Mouse (Mus musculus): ENCODE data around the gene Cog5. TPM values are rescaled to one million over a fixed set of nuclear protein-coding genes. Genes with fewer than 3 reads are reported as not detected.

Gene Cog5
- polyA plus RNA-seq, 1 experiment from 2014 or later = 31.3 TPM

DNA sequence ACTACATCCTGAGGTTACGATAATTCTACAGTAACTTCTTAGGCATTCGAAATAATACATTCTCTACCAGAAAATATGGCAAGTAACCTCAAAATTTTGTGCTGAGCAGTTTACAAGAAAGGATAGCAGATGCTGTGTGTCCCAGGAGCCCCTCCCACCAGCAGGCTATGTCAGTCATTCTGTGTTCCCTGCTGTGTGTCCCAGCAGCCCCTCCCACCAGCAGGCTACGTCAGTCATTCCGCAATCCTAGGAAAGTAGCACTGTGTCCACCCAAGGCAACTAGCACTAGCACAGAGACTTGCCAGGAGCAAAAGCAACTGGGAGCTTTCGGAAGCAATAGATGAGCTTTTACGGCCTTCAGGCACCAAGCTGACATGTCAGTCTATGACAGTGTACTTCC is 309.4 kb downstream of the Cog5 start:
- no peak for ATAC-seq (ENCODE audit: insufficient read depth, low FRiP score)
- no peak overlapping the region for H3K27ac ChIP-seq (ENCODE audit: low read length)
- no peaks in the 10 kb centered on the region for H3K36me3 ChIP-seq (ENCODE audit: control insufficient read depth, insufficient read depth, low read length)
- WGBS = 89% methylated on average over 6 of the region's 6 CpGs
- no peak overlapping the region for H3K4me3 ChIP-seq (replicated peaks; ENCODE audit: low read length)
- no peak overlapping the region for H3K4me2 ChIP-seq (ENCODE audit: low read depth, low read length)
- no peak overlapping the region for H3K9ac ChIP-seq (ENCODE audit: low read length)
- H3K4me1 ChIP-seq (ENCODE audit: control insufficient read depth, insufficient read depth, low read length) = no peaks in the 10 kb centered on the region
- H3K27me3 ChIP-seq (ENCODE audit: control insufficient read depth, insufficient read depth, low read length) = no peaks in the 10 kb centered on the region
- H3K9me3 ChIP-seq (replicated peaks; ENCODE audit: control insufficient read depth, low read length) = no peaks in the 10 kb centered on the region

DNA sequence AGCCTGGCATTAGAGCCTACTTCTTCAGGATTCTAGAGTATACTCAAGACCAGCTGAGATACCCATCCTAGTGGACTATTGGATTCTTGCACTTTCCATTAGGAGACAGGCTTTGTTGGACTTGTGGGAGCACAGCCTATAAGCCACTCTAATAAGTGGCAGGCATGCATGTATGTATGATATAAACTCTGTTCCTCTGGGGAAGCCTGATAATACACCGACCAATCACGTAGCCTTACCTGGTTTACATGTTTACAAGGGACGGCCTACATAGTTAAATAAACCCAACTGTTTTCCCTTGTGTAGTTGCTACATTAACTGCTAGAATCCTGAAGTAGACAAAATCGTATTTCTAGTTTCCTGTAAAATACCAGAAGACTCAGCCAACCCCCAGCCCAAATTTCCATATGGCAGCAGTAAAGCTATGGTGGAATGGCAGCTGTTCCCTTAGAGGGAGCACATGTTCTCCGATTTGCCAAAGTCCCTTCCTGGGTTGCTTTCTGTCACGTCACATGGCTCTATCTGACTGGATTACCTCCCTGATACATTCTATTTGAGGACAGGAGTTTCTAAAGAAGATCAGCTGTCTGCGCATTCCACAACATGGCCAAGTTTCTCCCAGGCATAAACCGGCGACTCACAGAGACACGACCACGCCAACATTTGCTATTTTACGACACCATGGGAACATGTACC is 311.0 kb downstream of the Cog5 start:
- Histone ChIP-seq H3K4me2 (ENCODE audit: low read depth, low read length) (no peak overlapping the region), H3K27me3 (ENCODE audit: control insufficient read depth, insufficient read depth, low read length) (no peaks in the 10 kb centered on the region), H3K36me3 (ENCODE audit: control insufficient read depth, insufficient read depth, low read length) (no peaks in the 10 kb centered on the region), H3K27ac (ENCODE audit: low read length) (no peak overlapping the region), H3K9me3 (replicated peaks; ENCODE audit: control insufficient read depth, low read length) (no peaks in the 10 kb centered on the region), H3K4me1 (ENCODE audit: control insufficient read depth, insufficient read depth, low read length) (no peaks in the 10 kb centered on the region), H3K9ac (ENCODE audit: low read length) (no peak overlapping the region), H3K4me3 (replicated peaks; ENCODE audit: low read length) (no peak overlapping the region)
- WGBS = 89% methylated on average over 12 of the region's 12 CpGs
- no peak for ATAC-seq (ENCODE audit: insufficient read depth, low FRiP score)

DNA sequence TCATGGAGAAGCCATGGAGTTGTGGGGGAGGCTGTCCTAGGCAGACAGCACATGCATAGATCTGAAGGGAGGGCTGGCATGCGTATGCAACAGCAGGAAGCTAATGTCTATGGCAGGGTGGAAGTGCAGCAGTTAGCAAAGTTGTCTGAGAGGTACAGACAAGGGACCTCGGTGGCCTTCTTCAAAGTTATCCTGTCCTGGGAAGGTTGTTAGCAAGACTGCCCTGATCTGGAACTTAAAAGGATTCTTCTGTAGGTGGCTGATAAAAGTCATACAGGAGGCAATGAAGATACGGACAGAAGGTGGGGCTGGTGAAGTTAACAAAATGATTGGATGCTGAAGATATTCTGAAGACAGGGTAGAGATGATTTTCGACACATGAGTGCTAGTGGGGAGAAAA is 311.7 kb downstream of the Cog5 start:
- Histone ChIP-seq H3K27ac (ENCODE audit: low read length) (no peak overlapping the region), H3K9me3 (replicated peaks; ENCODE audit: control insufficient read depth, low read length) (no peaks in the 10 kb centered on the region), H3K9ac (ENCODE audit: low read length) (no peak overlapping the region), H3K4me2 (ENCODE audit: low read depth, low read length) (no peak overlapping the region), H3K4me3 (replicated peaks; ENCODE audit: low read length) (no peak overlapping the region), H3K27me3 (ENCODE audit: control insufficient read depth, insufficient read depth, low read length) (no peaks in the 10 kb centered on the region), H3K4me1 (ENCODE audit: control insufficient read depth, insufficient read depth, low read length) (no peaks in the 10 kb centered on the region), H3K36me3 (ENCODE audit: control insufficient read depth, insufficient read depth, low read length) (no peaks in the 10 kb centered on the region)
- WGBS = 80% methylated on average over 4 of the region's 4 CpGs
- ATAC-seq (ENCODE audit: insufficient read depth, low FRiP score) = no peak

DNA sequence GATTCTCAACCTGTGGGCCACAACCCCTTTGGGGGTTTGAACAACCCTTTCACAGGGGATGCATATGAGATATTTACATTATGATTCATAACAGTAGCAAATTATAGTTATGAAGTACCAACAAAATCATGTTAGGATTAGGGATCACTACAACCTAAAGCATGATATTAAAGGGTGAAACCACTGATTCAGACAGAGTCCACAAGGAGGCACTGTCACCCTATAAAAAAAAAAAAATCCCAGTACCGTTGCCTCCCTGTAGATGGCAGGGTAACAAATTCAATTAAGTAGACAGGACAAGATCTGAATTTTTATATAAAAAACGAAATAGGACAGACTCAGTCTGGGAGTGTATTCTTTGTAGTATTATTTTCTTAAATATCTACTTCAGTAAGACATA is 312.9 kb downstream of the Cog5 start:
- no peak for ATAC-seq (ENCODE audit: insufficient read depth, low FRiP score)
- WGBS = 4% methylated on average over 2 of the region's 2 CpGs

DNA sequence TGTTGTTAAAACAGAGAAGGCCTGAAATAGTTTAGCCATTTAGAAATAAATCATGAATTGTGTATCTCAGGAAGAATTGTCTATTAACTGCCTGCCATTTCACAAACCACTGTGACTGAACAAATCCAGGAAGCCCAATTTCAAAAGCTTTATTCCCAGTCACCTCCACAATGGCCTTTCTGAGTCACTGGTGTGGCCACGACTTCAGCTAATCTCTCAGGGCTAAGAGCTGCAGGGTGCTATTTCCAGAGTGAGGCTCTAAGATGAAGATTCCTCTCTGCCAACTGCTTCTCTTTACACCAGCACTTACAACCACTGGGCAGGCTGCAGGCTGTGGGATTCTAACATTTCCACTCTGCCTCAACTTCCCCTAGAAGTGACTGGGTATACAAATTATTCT is 314.4 kb downstream of the Cog5 start:
- no peak overlapping the region for H3K27ac ChIP-seq (ENCODE audit: low read length)
- H3K36me3 ChIP-seq (ENCODE audit: control insufficient read depth, insufficient read depth, low read length) = no peaks in the 10 kb centered on the region
- ATAC-seq (ENCODE audit: insufficient read depth, low FRiP score) = no peak
- 39% methylated on average over 1 of the region's 1 CpGs for WGBS
- no peaks in the 10 kb centered on the region for H3K9me3 ChIP-seq (replicated peaks; ENCODE audit: control insufficient read depth, low read length)
- no peak overlapping the region for H3K4me2 ChIP-seq (ENCODE audit: low read depth, low read length)
- H3K4me3 ChIP-seq (replicated peaks; ENCODE audit: low read length) = no peak overlapping the region
- H3K27me3 ChIP-seq (ENCODE audit: control insufficient read depth, insufficient read depth, low read length) = no peaks in the 10 kb centered on the region
- peaks cover 2% of the 10 kb centered on the region; the same call in 1 of the 2 replicates for H3K4me1 ChIP-seq (ENCODE audit: control insufficient read depth, insufficient read depth, low read length)
- H3K9ac ChIP-seq (ENCODE audit: low read length) = no peak overlapping the region

More for the DNA sequence above, 312.9 kb downstream of the Cog5 start:
- Histone ChIP-seq H3K27me3 (ENCODE audit: control insufficient read depth, insufficient read depth, low read length) (no peaks in the 10 kb centered on the region), H3K9ac (ENCODE audit: low read length) (no peak overlapping the region), H3K4me2 (ENCODE audit: low read depth, low read length) (no peak overlapping the region), H3K4me1 (ENCODE audit: control insufficient read depth, insufficient read depth, low read length) (no peaks in the 10 kb centered on the region), H3K27ac (ENCODE audit: low read length) (no peak overlapping the region), H3K4me3 (replicated peaks; ENCODE audit: low read length) (no peak overlapping the region), H3K9me3 (replicated peaks; ENCODE audit: control insufficient read depth, low read length) (no peaks in the 10 kb centered on the region), H3K36me3 (ENCODE audit: control insufficient read depth, insufficient read depth, low read length) (no peaks in the 10 kb centered on the region)

DNA sequence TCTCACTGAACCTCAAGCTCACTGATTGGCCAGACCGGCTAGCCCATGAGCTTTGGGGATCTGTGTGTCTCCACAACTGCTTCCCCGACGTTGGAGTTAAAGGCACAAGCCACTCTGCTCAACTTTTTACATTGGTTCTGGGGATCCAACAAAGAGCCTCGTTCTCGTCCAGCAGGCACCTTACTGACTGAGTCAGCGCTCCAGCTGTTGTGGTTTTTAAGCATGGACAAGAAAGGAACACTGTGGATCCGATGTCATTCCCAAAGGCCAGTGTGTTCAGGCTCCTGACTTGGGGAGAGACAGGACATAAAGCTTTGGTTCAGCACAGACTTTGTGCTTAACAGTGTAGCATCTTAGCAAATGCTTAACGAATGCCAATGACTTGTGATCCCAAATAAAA is 316.9 kb downstream of the Cog5 start:
- ATAC-seq (ENCODE audit: insufficient read depth, low FRiP score) = no peak
- Histone ChIP-seq H3K27ac (ENCODE audit: low read length) (no peak overlapping the region), H3K36me3 (ENCODE audit: control insufficient read depth, insufficient read depth, low read length) (no peaks in the 10 kb centered on the region), H3K4me2 (ENCODE audit: low read depth, low read length) (no peak overlapping the region), H3K9ac (ENCODE audit: low read length) (no peak overlapping the region), H3K4me1 (ENCODE audit: control insufficient read depth, insufficient read depth, low read length) (peaks cover 2% of the 10 kb centered on the region; the same call in 1 of the 2 replicates), H3K27me3 (ENCODE audit: control insufficient read depth, insufficient read depth, low read length) (no peaks in the 10 kb centered on the region), H3K4me3 (replicated peaks; ENCODE audit: low read length) (no peak overlapping the region), H3K9me3 (replicated peaks; ENCODE audit: control insufficient read depth, low read length) (no peaks in the 10 kb centered on the region)
- 87% methylated on average over 8 of the region's 8 CpGs for WGBS

DNA sequence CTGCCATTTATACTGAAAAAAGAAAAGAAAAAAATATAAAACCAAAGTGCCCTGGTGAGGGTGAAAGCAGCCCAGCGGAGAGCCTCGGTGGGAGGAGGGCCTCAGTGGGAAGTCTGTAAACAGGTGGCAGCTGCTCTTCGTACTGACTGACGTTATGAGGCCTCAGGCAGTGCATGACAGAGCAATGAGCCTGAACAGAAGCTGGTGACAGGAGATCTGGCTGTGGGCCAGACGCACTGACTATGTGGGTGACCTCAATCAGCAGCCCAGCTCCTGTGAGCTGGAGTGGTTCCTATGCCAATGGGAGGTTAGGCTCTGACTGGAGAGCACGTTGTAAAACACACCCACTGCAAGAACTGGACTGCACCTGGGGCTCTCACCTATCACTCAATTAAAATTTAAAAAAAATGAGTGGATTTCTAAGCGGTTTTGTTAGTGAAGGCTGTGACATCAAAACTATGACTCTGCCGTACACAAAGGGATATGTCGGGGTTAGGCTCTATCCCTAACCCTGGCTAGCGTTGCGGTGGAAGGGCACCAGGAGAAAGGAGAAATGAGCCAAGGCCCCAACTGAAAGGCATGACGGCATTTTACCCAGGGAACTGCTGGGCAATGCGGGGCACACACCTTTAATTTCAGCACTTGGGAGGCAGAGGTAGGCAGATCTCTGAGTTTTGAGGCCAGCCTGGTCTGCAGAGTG is 319.0 kb downstream of the Cog5 start:
- no peak overlapping the region for H3K4me2 ChIP-seq (ENCODE audit: low read depth, low read length)
- no peaks in the 10 kb centered on the region for H3K36me3 ChIP-seq (ENCODE audit: control insufficient read depth, insufficient read depth, low read length)
- 59% methylated on average over 13 of the region's 13 CpGs for WGBS
- H3K4me1 ChIP-seq (ENCODE audit: control insufficient read depth, insufficient read depth, low read length) = peaks cover 2% of the 10 kb centered on the region; the same call in 1 of the 2 replicates
- H3K4me3 ChIP-seq (replicated peaks; ENCODE audit: low read length) = no peak overlapping the region
- H3K27ac ChIP-seq (ENCODE audit: low read length) = no peak overlapping the region
- no peak overlapping the region for H3K9ac ChIP-seq (ENCODE audit: low read length)
- no peaks in the 10 kb centered on the region for H3K9me3 ChIP-seq (replicated peaks; ENCODE audit: control insufficient read depth, low read length)
- peak; percentile 88 for ATAC-seq (ENCODE audit: insufficient read depth, low FRiP score)
- H3K27me3 ChIP-seq (ENCODE audit: control insufficient read depth, insufficient read depth, low read length) = no peaks in the 10 kb centered on the region

DNA sequence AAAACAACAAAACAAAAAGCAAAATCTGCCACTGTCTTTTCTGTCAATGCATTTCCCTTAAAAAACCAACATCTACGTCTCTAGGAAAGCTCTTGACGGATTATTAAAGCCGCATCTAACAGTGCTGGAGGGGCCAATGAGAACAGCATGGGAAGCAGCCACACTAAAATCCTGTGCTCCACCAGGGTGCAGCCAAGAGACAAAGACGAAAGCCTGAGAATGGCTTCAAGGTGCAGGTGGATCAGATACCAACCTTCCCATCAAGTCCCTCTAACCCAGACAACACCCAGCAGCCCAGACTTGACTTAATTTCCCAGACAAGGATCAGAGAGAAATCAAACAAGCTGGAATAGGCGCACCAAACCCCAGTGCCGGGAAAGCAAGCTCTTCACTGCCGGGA is 321.9 kb downstream of the Cog5 start:
- no peak for ATAC-seq (ENCODE audit: insufficient read depth, low FRiP score)
- H3K4me1 ChIP-seq (ENCODE audit: control insufficient read depth, insufficient read depth, low read length) = peaks cover 2% of the 10 kb centered on the region; the same call in 1 of the 2 replicates
- WGBS = 46% methylated on average over 7 of the region's 7 CpGs
- no peak overlapping the region; the same call in 1 of the 2 replicates for H3K9ac ChIP-seq (ENCODE audit: low read length)
- no peaks in the 10 kb centered on the region for H3K27me3 ChIP-seq (ENCODE audit: control insufficient read depth, insufficient read depth, low read length)
- H3K36me3 ChIP-seq (ENCODE audit: control insufficient read depth, insufficient read depth, low read length) = no peaks in the 10 kb centered on the region
- no peak overlapping the region for H3K4me2 ChIP-seq (ENCODE audit: low read depth, low read length)
- H3K27ac ChIP-seq (ENCODE audit: low read length) = no peak overlapping the region
- no peak overlapping the region for H3K4me3 ChIP-seq (replicated peaks; ENCODE audit: low read length)
- no peaks in the 10 kb centered on the region for H3K9me3 ChIP-seq (replicated peaks; ENCODE audit: control insufficient read depth, low read length)

DNA sequence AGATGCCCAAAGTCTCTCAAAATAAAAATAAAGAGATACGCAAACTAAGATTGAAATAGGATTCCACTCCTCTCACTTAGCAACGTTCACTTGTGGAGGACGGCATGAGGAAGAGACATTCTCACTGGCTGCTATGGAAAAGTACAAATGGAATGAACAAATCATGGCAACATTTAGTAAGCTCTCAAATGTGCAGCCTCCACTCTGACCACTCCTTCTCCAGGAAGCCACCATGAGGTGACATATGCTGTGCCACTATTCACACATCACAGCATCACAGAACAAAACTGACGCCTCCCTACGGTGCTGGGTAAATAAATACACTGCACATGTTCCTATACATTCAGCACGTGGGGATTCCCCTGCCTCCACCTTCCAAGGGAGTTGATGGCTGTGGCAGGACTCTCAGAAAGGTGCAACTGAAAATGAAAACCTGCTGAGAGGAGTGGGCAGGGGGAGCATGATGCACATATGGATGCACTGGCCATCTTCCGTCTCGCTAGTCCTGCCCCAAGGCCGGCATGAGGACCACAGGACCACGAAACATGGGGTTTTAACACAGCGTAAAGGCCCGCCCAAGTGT is 323.0 kb downstream of the Cog5 start:
- H3K9ac ChIP-seq (ENCODE audit: low read length) = no peak overlapping the region
- WGBS = 77% methylated on average over 12 of the region's 12 CpGs
- no peaks in the 10 kb centered on the region for H3K36me3 ChIP-seq (ENCODE audit: control insufficient read depth, insufficient read depth, low read length)
- H3K4me1 ChIP-seq (ENCODE audit: control insufficient read depth, insufficient read depth, low read length) = peaks cover 2% of the 10 kb centered on the region; the same call in 1 of the 2 replicates
- no peaks in the 10 kb centered on the region for H3K9me3 ChIP-seq (replicated peaks; ENCODE audit: control insufficient read depth, low read length)
- H3K27me3 ChIP-seq (ENCODE audit: control insufficient read depth, insufficient read depth, low read length) = no peaks in the 10 kb centered on the region
- no peak overlapping the region for H3K4me2 ChIP-seq (ENCODE audit: low read depth, low read length)
- no peak for ATAC-seq (ENCODE audit: insufficient read depth, low FRiP score)
- no peak overlapping the region for H3K4me3 ChIP-seq (replicated peaks; ENCODE audit: low read length)
- H3K27ac ChIP-seq (ENCODE audit: low read length) = no peak overlapping the region

Measured in stomach, embryonic 16.5 days (tissue).